Mouse (Mus musculus): ENCODE measurements around the gene Gbx1. TPM values are rescaled to one million over a fixed set of nuclear protein-coding genes. Genes with fewer than 3 reads are reported as not detected.

Gbx1 gene
- total RNA-seq, 2 experiments from 2014 or later: not detected

GRCm38 (mm10) chr5:24526190-24526888 is 663 bp downstream of the Gbx1 start:
- DNase-seq: no peak
- intact Hi-C loops (cut with DNase I): no loop called here

GRCm38 (mm10) chr5:24525360-24526189 is 1.4 kb downstream of the Gbx1 start:
- no peak for DNase-seq
- intact Hi-C loops (cut with DNase I): no loop called here

- DNase-seq: no peak
- intact Hi-C loops (cut with DNase I): no loop called here
Measured at GRCm38 (mm10) chr5:24524522-24524921, 2.5 kb downstream of the Gbx1 start.

- no peak for DNase-seq
- intact Hi-C loops (cut with DNase I): no loop called here
Measured at GRCm38 (mm10) chr5:24523806-24524205, 3.2 kb downstream of the Gbx1 start.

- no peak for DNase-seq
- intact Hi-C loops (cut with DNase I): no loop called here
Measured at GRCm38 (mm10) chr5:24521366-24521765, 5.6 kb downstream of the Gbx1 start.

- DNase-seq: peak; percentile 23 to 32
- intact Hi-C loops (cut with DNase I): no loop called here
Measured at GRCm38 (mm10) chr5:24512271-24512670, 14.7 kb downstream of the Gbx1 start.

GRCm38 (mm10) chr5:24510635-24511034 is 16.4 kb downstream of the Gbx1 start:
- peak; percentile 52 to 56 for DNase-seq
- intact Hi-C loops (cut with DNase I): loop anchor here (2.0 kb wide), 2 partner anchors 88 to 142 kb away; no protein-coding TSS in a partner anchor

- intact Hi-C loops (cut with DNase I): no loop called here
- DNase-seq: no peak
Measured at GRCm38 (mm10) chr5:24508406-24508805, 18.6 kb downstream of the Gbx1 start.

GRCm38 (mm10) chr5:24505513-24505912 is 21.5 kb downstream of the Gbx1 start:
- intact Hi-C loops (cut with DNase I): no loop called here

GRCm38 (mm10) chr5:24502786-24503185 is 24.2 kb downstream of the Gbx1 start:
- DNase-seq: no peak
- intact Hi-C loops (cut with DNase I): no loop called here

More at GRCm38 (mm10) chr5:24505513-24505912, 21.5 kb downstream of the Gbx1 start:
- DNase-seq: no peak

- no peak for DNase-seq
- intact Hi-C loops (cut with DNase I): no loop called here
Measured at GRCm38 (mm10) chr5:24500851-24501250, 26.2 kb downstream of the Gbx1 start.

- intact Hi-C loops (cut with DNase I): no loop called here
- no peak for DNase-seq
Measured at GRCm38 (mm10) chr5:24499113-24499512, 27.9 kb downstream of the Gbx1 start.

- no peak for DNase-seq
- intact Hi-C loops (cut with DNase I): no loop called here
Measured at GRCm38 (mm10) chr5:24497526-24497925, 29.5 kb downstream of the Gbx1 start.

- DNase-seq: no peak
- intact Hi-C loops (cut with DNase I): no loop called here
Measured at GRCm38 (mm10) chr5:24496756-24497155, 30.2 kb downstream of the Gbx1 start.

GRCm38 (mm10) chr5:24495019-24495418 is 32.0 kb downstream of the Gbx1 start:
- intact Hi-C loops (cut with DNase I): no loop called here
- DNase-seq: no peak

GRCm38 (mm10) chr5:24492546-24493285 is 34.3 kb downstream of the Gbx1 start:
- DNase-seq: no peak
- intact Hi-C loops (cut with DNase I): no loop called here

- intact Hi-C loops (cut with DNase I): no loop called here
- no peak for DNase-seq
Measured at GRCm38 (mm10) chr5:24490413-24490920, 36.5 kb downstream of the Gbx1 start.

GRCm38 (mm10) chr5:24486738-24487137 is 40.3 kb downstream of the Gbx1 start:
- intact Hi-C loops (cut with DNase I): no loop called here

GRCm38 (mm10) chr5:24486097-24486496 is 40.9 kb downstream of the Gbx1 start:
- intact Hi-C loops (cut with DNase I): no loop called here
- peak; percentile 88 to 91 for DNase-seq

More at GRCm38 (mm10) chr5:24486738-24487137, 40.3 kb downstream of the Gbx1 start:
- no peak for DNase-seq

GRCm38 (mm10) chr5:24484963-24485362 is 42.0 kb downstream of the Gbx1 start:
- no peak for DNase-seq
- intact Hi-C loops (cut with DNase I): no loop called here

- intact Hi-C loops (cut with DNase I): no loop called here
- DNase-seq: peak; percentile 43 to 44
Measured at GRCm38 (mm10) chr5:24483326-24483725, 43.7 kb downstream of the Gbx1 start.

Measured in heart, postnatal 36 days (tissue).